Mouse (Mus musculus): ENCODE results near the gene Hspa1b.

DNA sequence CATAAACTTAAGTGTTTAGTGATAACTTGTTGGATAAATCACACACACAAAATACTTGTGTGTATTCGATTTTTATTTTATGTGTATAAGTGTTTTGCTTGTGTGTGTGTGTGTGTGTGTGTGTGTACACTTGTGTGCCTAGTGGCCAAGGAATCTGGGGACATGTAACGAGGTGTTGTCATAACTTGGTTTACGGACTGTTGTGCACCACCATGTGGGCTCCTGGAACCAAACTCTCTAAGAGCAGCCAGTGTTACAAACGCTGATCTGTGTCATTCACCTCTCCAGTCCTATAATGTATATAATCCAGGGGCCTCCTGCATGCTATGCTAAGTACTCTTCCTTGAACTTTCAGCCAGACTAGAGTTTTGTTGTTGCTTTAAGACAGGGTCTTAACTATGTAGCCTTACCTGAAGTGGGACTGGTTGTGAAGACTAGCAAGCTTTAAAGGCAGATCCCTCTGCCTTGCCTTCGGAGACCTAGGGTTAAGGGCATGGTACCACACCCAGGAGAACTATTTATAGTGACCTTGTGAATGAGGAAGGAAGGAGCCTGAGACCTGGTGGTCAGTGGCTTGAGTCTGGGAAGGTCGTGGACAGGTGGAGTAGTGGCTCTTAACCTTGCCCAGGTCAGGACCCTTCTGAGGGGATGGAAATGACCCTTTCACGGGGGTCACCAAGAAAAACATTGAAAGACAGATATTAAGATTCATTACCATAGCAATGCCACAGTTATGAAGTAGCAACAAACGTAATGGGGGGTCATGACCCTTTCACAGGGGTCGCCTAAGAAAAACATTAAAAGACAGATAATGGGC, 44.2 kb upstream of the Hspa1b start:
- TF ChIP-seq ZNF384 (IDR thresholded peaks at IDR 0.05; ENCODE audit: low read depth, low read length) (no peak), HCFC1 (IDR thresholded peaks at IDR 0.05; ENCODE audit: borderline replicate concordance, insufficient read depth, low read length) (no peak), CHD2 (IDR thresholded peaks at IDR 0.05; ENCODE audit: low read depth, low read length) (no peak), ZC3H11A (IDR thresholded peaks at IDR 0.05; ENCODE audit: borderline replicate concordance, low read depth, low read length) (no peak), MAFK (IDR thresholded peaks at IDR 0.05; ENCODE audit: insufficient read depth, low read depth, low read length) (no peak)
